Mouse (Mus musculus): ENCODE data around the gene Ggnbp2.
A peak's percentile ranks its signal among the peaks of the same experiment; 100 is the strongest.

The Ggnbp2 gene

DNA sequence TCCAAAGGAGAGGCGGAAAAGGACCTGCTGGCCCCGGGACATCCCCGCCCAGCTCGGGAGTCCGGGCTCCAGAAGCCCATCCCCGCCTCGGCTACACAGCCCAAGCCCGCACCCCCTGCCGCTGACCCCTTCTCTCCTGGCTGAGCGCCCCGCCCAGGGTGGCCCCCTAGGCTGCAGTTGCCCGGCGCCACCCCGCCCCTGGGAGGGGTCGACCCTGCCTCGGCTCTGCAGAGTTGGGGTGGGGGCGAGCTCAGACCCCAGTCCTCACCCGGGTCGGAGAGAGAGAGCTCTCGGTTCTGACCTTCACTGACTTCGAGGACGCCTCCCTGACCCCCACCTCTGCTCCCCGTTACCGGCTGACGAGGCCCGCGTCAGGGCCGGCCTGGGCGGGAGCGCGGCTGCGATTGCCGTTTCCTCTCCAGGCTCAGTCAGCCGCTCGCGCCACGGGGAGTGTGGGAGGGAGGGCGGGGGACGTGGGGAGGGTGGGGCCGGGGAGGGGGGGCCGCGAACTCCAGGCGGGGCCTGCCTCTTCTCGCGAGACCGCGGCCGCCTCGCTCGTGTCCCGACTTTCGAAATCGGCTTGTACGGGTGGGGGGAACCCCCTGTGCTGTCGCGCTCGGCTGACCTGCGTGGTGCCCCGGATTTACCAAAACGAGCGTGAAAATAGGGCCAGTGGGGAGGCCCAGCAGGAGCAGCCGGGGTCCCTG is at the start of gene Ggnbp2:
TSS of gene Ggnbp2 (minus strand) at position 481 of the 707 bp plus-strand sequence.
- DNase-seq: peak; percentile 92

DNA sequence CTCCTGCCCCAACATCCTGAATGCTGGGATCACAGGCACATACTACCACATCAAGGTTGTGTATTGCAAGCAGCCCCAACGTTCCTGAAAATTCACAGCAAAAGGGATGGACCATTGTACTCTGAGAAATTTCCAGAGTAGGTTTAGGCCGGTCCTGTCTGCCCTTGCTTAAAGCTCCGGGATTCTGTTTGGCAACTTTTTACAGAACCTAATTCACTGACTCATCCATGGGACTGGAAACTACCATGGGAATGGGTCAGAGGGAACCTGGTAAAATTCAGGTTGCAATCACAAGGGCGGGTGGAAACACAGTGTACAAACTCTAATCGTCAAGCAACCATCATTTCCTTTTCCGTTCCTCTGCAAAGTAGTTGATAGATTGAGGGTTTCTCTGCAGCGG is 49.3 kb upstream of the Ggnbp2 start:
- DNase-seq: no peak

DNA sequence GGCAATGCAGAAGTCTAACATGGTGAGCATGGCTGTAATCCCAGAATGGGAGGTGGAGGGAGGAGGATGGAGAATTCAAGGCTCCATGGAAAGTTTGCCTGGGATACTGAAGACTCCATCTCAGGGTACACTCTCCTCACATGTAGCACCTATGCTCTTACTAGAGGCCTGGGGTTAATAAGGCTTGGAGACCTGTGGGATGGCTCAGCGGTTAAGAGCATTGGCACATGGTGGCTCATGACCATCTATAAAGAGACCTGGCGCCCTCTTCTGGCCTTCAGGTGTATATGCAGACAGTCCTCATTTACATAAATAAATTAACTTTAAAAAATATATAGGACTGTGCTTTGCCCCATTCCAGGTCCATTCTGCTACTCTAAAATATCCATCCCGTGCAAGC is 48.7 kb upstream of the Ggnbp2 start:
- peak; percentile 20 for DNase-seq

DNA sequence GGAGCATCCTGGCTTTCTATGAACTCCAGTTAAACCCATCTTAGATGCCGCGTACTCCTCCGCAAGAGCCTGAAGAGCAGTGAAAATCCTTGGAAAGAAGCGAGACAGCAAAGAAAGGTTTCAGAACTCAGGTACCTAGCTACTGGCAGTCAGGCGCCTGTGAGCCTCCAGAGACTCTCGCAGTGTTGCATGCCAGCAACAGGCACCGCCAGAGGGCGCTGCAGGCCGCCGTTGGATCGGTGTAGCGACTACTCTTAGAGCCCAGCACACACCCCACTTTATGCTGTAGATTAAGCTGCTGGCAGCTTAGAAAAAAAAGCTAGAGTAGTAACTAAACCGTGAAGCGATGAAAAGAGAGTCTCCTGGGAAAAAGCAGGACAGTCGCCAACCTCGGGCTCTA is 47.8 kb upstream of the Ggnbp2 start:
- peak; percentile 83 for DNase-seq

DNA sequence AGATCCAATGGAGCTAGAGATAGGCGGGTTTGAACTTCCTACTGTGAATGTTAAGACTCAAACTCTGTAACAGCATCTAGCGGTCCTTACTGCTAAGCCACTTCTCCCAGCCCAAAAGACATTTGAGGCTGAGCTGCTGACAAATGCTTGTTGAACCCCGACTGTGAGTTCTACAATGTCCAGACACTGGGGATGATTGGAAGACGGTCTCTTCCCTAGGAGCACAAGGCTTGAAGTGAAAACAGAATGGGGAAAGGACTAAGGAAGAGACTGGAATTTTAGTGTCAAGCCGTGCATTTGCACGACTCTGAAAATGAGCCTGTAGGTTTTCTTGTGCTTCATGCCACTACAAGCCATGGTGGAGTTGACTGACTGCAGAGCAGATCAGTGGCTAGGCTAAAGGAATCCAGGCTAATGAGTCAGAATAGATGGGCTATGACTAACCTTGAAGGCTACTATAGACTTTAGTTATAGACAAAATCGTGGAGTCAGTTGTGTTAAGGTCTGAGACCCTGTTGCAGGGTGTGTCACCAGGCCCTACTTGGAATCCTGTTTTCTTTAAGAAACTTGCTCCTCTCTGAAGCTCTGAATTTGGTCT is 46.2 kb upstream of the Ggnbp2 start:
- no peak for DNase-seq

DNA sequence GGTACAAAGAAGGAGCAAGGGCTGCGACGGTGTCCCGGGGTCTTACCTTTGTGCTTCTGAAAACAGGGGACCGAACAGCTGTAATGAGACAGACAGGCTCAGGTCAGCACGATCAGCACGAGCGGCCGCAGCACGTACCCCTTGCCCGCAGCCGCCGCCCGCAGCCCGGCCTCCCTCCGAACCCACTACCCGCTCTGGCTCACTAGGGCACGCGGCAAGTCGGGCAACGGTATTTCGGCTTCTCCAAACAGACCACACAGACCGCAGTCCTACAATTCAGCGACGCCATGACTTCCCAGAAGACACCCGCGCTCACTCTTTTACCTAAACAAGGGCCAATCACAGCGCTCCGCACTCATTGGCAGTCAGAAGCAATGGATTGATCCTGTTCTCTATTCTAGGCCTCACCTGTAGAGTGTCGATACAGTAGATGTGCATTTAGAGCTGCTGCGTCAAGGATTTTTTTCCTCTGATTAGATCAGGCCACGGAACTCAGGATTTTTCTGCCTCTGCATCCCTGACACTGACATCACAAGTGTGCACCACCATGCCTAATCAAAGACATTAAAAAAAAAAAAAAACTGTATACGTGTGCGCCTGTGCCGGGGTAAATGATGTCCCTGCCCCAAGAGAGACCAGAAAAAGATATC is 45.6 kb upstream of the Ggnbp2 start, which contains the start of gene Znhit3:
TSS of gene Znhit3 (minus strand) at position 314 of the 650 bp plus-strand sequence.
- peak; percentile 84 for DNase-seq

DNA sequence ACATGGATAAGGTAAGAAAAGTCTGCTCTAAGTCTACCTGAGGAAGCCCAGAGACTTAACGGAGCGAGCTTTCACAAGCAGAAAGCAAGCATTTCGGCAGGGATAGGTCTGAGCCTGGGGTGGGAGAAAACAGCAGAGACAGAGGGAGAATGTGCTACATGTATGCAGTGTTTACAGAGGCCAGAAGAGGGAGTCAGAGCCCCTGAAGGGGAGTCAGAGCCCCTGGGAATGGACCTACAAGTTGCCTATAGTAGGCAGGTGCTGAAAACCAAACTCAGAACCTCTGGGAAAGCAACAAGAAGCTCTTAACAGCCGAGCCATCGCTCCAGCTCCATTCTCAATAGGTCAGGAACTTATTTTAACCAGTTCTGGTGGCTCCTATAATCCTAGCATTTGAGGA is 44.1 kb upstream of the Ggnbp2 start:
- no peak for DNase-seq

DNA sequence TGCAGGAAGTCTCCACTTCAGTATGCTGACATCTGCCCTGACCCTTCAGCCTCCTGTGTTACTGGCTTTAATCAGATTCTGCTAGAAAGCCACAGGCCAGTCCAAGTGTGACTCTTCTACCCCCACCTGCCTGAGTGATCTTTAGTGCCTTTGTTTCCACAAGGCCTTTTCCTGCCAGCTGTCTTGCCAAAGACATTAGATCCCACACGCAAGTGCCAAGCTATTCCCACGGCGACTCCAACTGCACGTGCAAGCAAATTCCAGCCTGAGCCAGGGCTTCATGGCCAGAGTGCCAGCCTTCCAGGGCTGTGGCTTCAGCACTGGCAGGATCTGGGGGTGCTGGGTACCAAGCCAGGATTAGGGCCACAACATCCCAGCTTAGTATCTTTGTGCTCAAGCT is 39.8 kb upstream of the Ggnbp2 start:
- no peak for DNase-seq

DNA sequence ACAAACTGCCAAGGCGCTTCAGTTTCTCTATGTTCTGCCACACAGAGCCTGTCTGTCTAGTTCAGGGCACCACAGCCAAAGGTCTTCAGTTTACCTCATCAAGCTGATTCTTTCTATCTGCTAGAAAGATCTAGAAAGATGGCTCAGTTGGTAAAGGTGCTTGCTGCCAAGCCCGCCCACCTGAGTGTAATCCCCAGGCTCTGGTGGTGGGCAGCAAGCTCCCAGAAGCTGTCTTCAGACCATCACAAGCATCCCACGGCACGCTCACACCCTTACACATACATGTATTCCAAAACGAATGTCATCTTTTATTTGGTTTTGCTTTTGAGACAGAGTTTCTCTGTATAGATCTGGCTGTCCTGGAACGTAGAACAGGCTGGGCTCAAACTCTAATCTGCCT is 37.9 kb upstream of the Ggnbp2 start:
- no peak for DNase-seq

DNA sequence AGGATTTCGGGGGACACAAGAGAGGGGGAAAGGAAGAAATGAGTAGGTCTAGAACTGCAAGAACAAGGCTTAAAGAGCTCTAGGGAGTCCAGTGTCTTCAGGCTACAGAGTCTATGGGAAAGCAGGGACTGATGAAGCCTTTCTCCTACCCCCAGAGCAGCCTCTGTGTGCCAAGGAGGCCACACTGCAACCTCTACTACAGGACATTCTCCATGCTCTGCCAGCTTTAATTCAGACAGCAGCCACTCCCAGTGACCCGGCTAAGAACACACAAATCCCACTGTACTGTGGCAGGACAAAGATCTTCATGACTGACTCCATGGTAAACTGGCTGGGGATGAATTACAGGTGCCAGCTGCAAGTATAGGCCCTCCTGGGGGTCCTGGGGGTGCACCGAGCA is 36.5 kb upstream of the Ggnbp2 start:
- no peak for DNase-seq

DNA sequence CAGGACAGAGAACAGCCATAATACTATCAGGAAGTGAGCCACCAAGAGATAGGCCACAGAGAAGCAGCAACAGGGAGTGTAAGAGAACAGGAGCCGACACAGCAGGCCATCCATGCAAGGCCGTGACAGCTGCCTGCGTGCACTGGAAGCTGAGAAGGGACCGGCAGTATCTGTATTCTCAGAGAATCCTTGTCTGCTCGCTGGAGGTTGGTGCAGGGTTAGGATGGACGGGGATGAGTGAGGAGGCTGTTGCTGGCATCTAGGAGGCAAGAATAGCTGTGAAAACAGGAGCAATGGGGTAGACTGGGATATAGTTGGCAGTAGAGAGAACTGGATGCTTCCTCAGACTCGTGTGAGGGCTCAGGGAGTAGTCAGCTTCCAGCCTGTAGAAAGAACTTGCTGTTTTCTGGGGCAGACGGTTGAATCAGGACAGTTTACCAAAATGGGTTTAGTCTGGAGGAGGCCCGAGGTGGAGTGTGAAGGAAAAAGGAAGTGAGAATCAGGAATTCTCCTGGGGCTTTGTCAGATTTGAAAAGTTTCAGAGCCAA is 34.1 kb upstream of the Ggnbp2 start:
- DNase-seq: no peak

DNA sequence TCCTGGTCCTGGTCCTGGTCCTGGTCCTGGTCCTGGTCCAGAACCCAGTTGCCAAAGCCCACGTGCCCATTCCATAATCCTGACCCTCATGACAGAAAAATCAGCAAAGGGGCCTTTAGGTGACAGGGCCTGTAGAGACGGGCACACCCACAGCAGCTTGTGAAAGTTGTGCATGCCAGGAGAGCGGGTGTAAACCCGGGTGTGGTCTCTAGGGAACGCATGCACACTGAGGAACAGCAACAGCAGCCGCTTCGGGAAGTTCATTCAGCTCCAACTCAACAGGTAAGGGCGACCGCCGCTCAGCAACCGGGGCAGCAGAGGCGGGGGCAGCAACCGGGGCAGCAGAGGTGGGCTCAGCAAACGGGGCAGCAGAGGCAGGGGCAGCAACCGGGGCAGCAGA is 22.5 kb upstream of the Ggnbp2 start:
- DNase-seq: no peak

DNA sequence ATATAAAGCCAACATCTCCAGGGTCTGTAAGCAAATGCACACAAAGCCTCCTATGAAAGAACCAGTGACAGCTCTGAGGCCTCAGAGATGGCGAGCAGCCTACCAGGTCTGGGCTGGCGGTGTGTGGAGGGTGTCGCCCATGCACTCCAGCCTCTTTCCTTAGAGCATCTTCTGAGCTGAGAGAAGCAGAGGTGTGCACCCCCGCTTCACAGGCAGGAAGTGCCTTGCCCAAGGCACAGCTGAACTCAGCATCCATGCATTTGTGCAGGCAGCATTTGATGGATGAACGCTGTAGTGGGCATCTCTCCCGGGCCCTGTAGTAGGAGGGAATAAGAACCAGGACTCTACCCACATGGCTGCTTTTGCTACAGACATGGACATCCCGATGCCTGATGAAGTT is 21.1 kb upstream of the Ggnbp2 start:
- no peak for DNase-seq

DNA sequence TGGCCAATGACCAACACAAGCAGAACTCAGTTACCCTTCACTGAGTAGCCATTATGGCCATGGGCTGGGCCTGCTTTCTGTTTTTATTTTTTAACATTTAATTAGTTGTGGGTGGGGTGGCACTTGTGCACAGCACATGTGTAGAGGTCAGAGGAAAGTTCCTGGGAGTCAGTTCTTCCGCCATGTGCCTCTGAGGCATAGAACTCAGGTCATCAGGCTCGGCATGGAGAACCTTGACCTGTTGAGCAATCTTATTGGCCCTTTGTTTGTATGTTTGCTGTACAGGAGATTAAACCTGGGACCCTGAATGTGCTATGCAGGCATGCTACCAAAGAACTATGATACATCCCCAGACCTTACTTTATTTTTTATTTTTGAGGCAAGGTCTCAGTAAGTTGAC is 18.9 kb upstream of the Ggnbp2 start:
- no peak for DNase-seq

DNA sequence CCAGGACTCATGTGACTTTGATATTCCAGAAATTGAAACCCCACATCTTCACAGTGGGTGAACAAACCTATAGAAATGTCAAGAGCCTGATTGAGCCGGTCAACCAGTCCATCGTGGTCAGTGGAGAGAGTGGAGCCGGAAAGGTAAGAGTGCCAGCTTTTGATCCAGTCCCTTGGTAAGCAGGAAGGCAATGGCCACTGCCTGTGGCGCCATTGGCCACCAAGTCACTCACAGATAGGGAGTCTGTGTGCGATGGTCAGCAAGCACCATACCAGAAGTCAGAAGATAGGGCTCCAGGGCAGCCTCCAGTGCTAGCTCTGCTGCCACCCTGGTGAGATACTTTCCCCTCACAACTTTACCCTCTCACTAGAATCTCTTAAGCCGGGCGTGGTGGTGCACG is 17.4 kb upstream of the Ggnbp2 start:
- no peak for DNase-seq

DNA sequence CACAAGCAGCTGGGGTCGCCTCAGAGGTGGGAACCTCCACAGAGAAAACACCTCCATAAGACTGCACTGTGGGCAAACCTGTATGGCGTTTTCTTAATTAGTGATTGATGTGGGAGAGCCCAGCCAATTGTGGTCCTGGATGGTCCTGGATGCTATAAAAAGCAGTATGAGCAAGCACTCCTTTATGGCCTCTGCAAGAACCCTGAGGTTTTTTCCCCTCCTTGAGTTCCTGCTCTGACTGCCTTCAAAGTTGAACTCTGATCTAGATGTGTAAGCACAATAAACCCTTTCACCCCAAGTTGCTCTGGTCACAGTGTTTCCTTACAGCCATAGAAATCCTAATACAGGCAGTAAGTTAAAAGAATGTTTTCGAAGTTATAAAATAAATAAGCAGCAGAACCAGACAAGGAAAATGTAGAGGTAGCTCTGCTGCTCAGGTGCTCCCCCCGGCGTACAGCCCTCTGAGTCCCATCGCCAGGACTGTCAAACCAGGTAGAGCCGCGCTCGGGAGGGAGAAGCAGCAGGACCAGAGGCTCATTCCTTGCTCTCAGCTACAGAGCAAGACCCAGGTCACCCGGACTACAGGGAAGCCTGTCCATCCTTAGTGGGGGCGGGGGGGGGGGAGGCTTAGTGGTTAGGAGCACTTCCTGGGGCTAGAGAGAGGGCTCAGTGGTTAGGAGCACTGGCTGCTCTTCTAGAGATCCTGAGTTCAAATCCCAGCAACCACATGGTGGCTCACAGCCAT is 16.3 kb upstream of the Ggnbp2 start:
- no peak for DNase-seq

DNA sequence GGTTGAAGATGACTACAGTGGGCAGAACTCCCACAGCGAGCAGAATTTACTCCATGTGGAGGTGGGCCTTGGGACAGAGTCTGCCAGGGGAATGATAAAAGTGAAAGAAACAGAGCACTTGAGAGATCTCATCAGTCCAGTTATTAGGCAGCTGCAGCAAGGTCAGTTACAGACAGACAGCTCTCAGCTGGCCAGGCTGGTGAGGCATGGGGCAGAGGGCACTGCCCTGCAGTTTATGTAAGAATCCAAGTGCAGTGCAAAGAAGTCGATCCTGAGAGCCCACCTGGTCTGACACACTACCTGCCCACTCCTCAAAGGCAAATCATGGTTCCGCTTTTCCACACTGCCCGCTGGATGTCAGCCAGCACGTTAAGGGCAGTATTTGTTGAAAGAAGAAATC is 15.6 kb upstream of the Ggnbp2 start:
- DNase-seq: no peak

DNA sequence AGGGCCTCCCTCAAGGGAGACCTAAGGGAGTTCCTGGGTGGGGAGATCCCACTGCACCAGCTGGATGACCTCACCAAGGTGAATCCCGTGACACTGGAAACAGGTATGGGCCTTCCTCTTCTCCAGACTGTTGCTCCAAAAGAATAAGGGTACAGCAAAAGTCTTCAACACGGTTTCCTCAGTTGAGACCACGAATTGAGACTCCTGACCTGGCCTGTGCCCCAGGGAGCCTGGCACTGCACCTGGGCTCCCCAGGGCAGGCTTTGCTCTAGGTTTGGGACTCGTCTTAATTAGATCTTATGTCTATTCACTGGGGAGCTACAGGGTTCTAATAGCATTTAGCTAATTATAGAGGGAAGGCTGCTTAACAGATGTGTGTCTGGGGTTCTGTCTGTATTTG is 14.6 kb upstream of the Ggnbp2 start:
- DNase-seq: no peak

DNA sequence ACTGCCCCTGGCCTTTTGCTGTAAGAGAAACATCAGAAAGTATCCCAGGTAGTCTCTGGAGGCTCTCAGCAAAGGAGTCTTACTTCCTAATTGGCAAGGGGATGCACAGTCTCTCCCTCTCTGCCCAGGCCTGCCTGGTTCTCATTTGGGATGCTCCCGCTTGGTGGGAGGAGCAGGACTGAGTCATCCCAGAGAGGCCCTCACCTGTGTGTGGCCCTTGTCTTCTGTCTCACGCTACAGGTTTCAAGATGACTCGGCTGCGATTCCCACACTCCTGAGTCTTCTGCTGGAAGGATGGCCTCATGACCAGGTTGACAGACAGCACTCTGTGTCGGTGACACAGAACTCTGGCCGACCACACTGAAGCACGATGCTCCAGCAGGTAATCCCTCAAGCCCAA is 11.7 kb upstream of the Ggnbp2 start:
- DNase-seq: no peak

DNA sequence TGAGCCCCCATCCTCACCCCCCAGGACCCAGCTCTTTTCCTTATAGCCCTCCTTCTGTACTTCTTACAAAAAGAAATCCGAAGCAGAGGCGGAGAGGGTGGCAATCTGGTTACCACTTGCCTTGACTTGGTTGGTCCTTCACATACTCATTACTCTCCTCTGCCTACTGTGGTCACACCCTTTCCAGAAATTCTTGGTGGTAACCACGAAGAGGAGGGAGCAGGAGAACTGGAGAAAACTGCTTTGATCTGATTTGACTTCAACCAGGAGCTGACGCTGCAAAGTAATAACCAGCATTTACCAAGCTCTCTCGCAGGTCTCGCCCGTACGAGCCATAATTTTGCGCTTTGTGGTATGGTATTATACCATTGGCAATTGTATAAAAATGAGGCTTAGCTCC is 10.4 kb upstream of the Ggnbp2 start:
- no peak for DNase-seq

DNA sequence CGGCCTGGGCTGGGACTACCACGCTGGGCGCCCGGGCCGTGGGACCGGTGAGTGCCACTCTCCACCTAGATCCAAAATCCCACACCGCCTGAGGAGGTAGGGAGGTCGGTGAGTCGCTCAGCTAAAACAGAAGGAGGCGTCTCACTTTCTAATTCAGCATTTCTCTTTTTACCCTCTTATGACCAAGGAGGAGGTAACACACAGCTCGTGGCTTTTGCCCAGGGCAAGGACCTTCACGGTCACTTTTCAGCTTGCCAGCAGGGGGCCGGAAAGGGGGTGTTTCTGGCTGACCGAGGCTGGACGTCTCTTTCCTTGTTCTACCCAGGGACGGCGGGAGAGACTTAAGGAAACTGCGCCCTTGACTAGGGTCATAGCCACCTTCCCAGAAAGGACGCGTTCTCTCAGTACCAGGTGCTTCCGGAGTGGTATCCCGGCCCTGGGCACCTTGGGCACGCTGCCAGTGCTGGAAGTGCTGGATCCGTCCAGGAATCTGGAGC is 9.9 kb upstream of the Ggnbp2 start:
- DNase-seq: peak; percentile 64

DNA sequence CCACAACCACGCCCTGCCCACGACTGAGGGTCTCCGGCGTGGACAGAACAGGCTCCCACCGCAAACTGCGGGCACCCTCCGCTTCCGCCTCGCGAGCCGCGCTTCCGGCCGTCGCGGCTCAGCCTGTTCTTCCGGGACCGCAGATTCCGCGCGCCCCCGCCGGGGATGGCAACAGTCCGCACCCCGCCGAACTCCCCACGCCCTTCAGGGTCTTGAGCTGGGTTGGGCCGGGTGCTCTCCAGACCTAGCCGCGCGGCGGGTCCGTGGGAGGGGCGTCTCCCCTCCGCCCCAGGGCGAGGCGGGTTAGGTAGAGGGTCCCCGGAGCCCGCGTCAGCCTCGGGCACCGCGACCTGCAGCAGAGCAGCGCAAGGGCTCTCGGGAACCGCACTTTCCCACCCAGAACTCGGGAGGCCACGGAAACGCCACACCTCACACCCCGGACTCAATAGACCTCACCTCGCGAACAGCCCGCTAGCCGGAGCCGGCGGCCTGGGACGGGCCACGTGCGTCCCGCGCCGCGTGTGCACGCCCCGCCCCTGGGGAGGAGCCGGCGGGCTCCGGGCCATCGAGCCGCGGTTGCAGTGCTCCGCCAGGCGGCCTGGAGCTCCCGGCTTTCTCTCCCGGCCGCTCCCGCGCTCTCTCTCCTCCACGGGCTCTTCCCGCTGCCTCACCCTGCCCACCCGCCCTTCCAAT is 9.3 kb upstream of the Ggnbp2 start, which contains the start of the genes Myo19 and Pigw:
TSS of gene Myo19 (plus strand) at position 377 of the 693 bp plus-strand sequence.
TSS of gene Pigw (minus strand) at position 514 of the 693 bp plus-strand sequence.
- peak; percentile 79 for DNase-seq

Data from cerebellum, adult 11-12 months (tissue).